Mouse (Mus musculus) heart, postnatal 14 days (tissue): ENCODE data around the gene Ap1m2. TPM values are rescaled to one million over a fixed set of nuclear protein-coding genes. Genes with fewer than 3 reads are reported as not detected.
"Not testable (repeated sequence)": the region's sequence is repeated elsewhere in the genome, so short reads cannot be mapped to it uniquely, and the experiment has no call there.

ENCODE experiments used
- DNase-seq, 2 experiments: peaks; one replicate each; pipeline ENCODE4 v3.0.0; 2021 to 2022
- intact Hi-C: fragments of 180-260 bp; cut with DNase I; formaldehyde crosslinking; loops from one replicate; pipeline ENCODE4 v1.15.1; 2025
- total RNA-seq, 2 experiments: library from RNA; stranded (reverse); gene quantifications; 2 replicates each; pipeline ENCODE4 v1.2.3; 2021

Ap1m2 gene
- total RNA-seq, 2 experiments from 2014 or later, result 0.12 TPM; not detected in 1

GRCm38 (mm10) chr9:21291022-21291787 lies 20.9 kb downstream of the Ap1m2 start, which contains the start of gene Cdkn2d:
Gene Cdkn2d, minus strand, starts transcription at chr9:21291407.
- intact Hi-C loops, result no loop called here
- peak; percentile 99 to 100 for DNase-seq

- no peak for DNase-seq
- intact Hi-C loops, result no loop called here
Measured at GRCm38 (mm10) chr9:21290589-21290988, 21.5 kb downstream of the Ap1m2 start.

GRCm38 (mm10) chr9:21289337-21289671 lies 22.8 kb downstream of the Ap1m2 start:
- DNase-seq, result no peak
- intact Hi-C loops, result no loop called here

- intact Hi-C loops, result no loop called here
Measured at GRCm38 (mm10) chr9:21288404-21289336, 23.5 kb downstream of the Ap1m2 start.

GRCm38 (mm10) chr9:21287571-21288402 lies 24.4 kb downstream of the Ap1m2 start, which contains the start of gene Kri1:
Gene Kri1, minus strand, starts transcription at chr9:21287969.
- intact Hi-C loops, result loop anchor here (2.0 kb wide), 1 partner anchor 45 kb away; no protein-coding TSS in a partner anchor
- DNase-seq, result peak; percentile 97 to 98

More at GRCm38 (mm10) chr9:21288404-21289336, 23.5 kb downstream of the Ap1m2 start:
- peak in 1 of 2 experiments; percentile 29 for DNase-seq

GRCm38 (mm10) chr9:21286753-21287152 lies 25.4 kb downstream of the Ap1m2 start:
- DNase-seq, result no peak
- intact Hi-C loops, result loop anchor here (2.0 kb wide), 1 partner anchor 44 kb away; no protein-coding TSS in a partner anchor

- intact Hi-C loops, result loop anchor here (2.0 kb wide), 1 partner anchor 17 kb away; no protein-coding TSS in a partner anchor
- no peak for DNase-seq
Measured at GRCm38 (mm10) chr9:21283994-21284393, 28.1 kb downstream of the Ap1m2 start.

- intact Hi-C loops, result no loop called here
- no peak for DNase-seq
Measured at GRCm38 (mm10) chr9:21283591-21283990, 28.5 kb downstream of the Ap1m2 start.

- intact Hi-C loops, result loop anchor here (5.0 kb wide), 1 partner anchor 40 kb away; the partner anchor contains the start of gene Keap1
- no peak for DNase-seq
Measured at GRCm38 (mm10) chr9:21277776-21278175, 34.4 kb downstream of the Ap1m2 start.

- intact Hi-C loops, result loop anchor here (5.0 kb wide), 1 partner anchor 39 kb away; the partner anchor contains the start of gene Keap1
- DNase-seq, result no peak
Measured at GRCm38 (mm10) chr9:21276307-21276706, 35.8 kb downstream of the Ap1m2 start.

- intact Hi-C loops, result loop anchor here (5.0 kb wide), 1 partner anchor 38 kb away; the partner anchor contains the start of gene Keap1
- DNase-seq, result no peak
Measured at GRCm38 (mm10) chr9:21275727-21276126, 36.4 kb downstream of the Ap1m2 start.

GRCm38 (mm10) chr9:21275013-21275710 lies 37.0 kb downstream of the Ap1m2 start:
- DNase-seq, result no peak
- intact Hi-C loops, result loop anchor here (5.0 kb wide), 1 partner anchor 38 kb away; the partner anchor contains the start of gene Keap1

GRCm38 (mm10) chr9:21274336-21274735 lies 37.8 kb downstream of the Ap1m2 start:
- intact Hi-C loops, result no loop called here
- no peak for DNase-seq

GRCm38 (mm10) chr9:21273520-21274228 lies 38.5 kb downstream of the Ap1m2 start:
- intact Hi-C loops, result no loop called here
- DNase-seq, result no peak

- intact Hi-C loops, result no loop called here
- DNase-seq, result no peak
Measured at GRCm38 (mm10) chr9:21273094-21273493, 39.0 kb downstream of the Ap1m2 start.

GRCm38 (mm10) chr9:21272391-21272790 lies 39.7 kb downstream of the Ap1m2 start:
- intact Hi-C loops, result no loop called here
- no peak for DNase-seq

- DNase-seq, intact Hi-C loops: not testable (repeated sequence)
Measured at GRCm38 (mm10) chr9:21269590-21269989, 42.5 kb downstream of the Ap1m2 start.

GRCm38 (mm10) chr9:21268305-21268704 lies 43.8 kb downstream of the Ap1m2 start:
- DNase-seq, result no peak
- intact Hi-C loops, result no loop called here
